Mouse (Mus musculus) intestine, embryonic 15.5 days (tissue): ENCODE measurements at regions not wholly inside any gene's neighbourhood (a gene's known extent, or its start where the extent isn't known, plus 50 kb on each side); places are given as distances from the start of the nearest gene placed in this dataset.

Experiments used
- ATAC-seq: fragments of 200-750 bp; cut with Nextera tagmentation; 2 replicates; pipeline ENCODE4 v1.8.0; 2017; ENCODE audit warnings: moderate TSS enrichment, moderate library complexity
- H3K27ac ChIP-seq: fragments of 300-500 bp; sonication (generic); 2 replicates; pipeline ENCODE4 v1.5.1; 2015; ENCODE audit warnings: mild to moderate bottlenecking, inconsistent platforms
- H3K27me3 ChIP-seq: fragments of 300-500 bp; sonication (generic); replicated peaks from 2 replicates; pipeline ENCODE4 v1.6.1; 2015; ENCODE audit warnings: inconsistent platforms
- H3K36me3 ChIP-seq: fragments of 300-500 bp; sonication (generic); 2 replicates; pipeline ENCODE4 v1.6.1; 2015; ENCODE audit warnings: inconsistent platforms
- H3K4me1 ChIP-seq: fragments of 300-500 bp; sonication (generic); replicated peaks from 2 replicates; pipeline ENCODE4 v1.6.1; 2015; ENCODE audit warnings: inconsistent platforms
- H3K4me2 ChIP-seq: fragments of 300-500 bp; sonication (generic); replicated peaks from 2 replicates; pipeline ENCODE4 v1.6.1; 2015; ENCODE audit warnings: mild to moderate bottlenecking, inconsistent platforms
- H3K4me3 ChIP-seq: fragments of 300-500 bp; sonication (generic); replicated peaks from 2 replicates; pipeline ENCODE4 v1.5.1; 2015; ENCODE audit warnings: inconsistent platforms
- H3K9ac ChIP-seq: fragments of 300-500 bp; sonication (generic); 2 replicates; pipeline ENCODE4 v1.6.1; 2015; ENCODE audit warnings: inconsistent platforms
- H3K9me3 ChIP-seq: fragments of 300-500 bp; sonication (generic); 2 replicates; pipeline ENCODE4 v1.6.1; 2016; ENCODE audit warnings: inconsistent platforms
- WGBS: fragments of 180-500 bp; shearing (Covaris S2); methylation state at CpG from one replicate; pipeline ENCODE4 v1.1.7; 2015; 5-methylcytosine and 5-hydroxymethylcytosine counted together

- Histone ChIP-seq H3K9ac (no peak overlapping the region), H3K4me1 (no peaks in the 10 kb centered on the region), H3K4me2 (peak overlapping the region; percentile 56; the same call in 1 of the 2 replicates), H3K27ac (peak overlapping the region; percentile 71), H3K36me3 (no peaks in the 10 kb centered on the region), H3K4me3 (no peak overlapping the region), H3K9me3 (no peaks in the 10 kb centered on the region), H3K27me3 (peaks cover 5% of the 10 kb centered on the region; the same call in 1 of the 2 replicates)
- peak; percentile 26 for ATAC-seq
- 62% methylated on average over 5 of the region's 5 CpGs for WGBS
Measured at GRCm38 (mm10) chrX:99199669-99200068, 63.7 kb downstream of the Efnb1 start.

DNA sequence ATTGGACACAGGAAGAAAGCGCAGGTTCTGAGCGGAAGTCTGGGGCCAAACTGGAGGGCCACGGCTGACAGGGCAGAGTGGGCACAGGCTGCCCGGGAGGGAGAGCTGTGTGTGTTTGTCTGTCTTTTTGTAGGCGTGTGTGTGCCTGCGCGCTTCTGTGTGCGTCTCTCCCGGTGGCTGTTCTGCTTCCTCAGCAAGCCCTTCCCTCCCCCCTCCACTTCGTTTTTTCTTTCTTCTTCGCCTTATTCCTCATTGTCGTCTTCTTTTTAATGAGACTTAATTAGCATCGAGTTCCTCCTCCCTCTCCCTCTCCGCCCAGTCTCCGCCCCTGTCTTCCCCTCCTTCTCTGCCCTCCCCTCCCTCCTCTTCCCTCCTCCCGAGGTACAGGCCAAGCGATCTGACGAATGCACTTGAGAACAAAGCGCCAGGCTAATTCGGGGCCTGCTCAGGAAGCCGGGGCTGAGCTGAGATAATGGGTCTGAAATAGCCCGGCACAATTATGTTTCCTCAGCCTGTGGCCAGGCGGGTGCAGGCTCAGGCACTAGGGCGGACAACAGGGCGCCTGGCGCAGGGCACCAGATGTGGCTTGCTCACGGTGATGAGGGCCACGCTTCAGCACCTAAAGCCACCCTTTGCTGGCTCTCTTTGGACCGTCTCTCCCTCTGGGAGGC is 63.2 kb downstream of the Efnb1 start:
- H3K9ac ChIP-seq: peak overlapping the region; percentile 32
- H3K27me3 ChIP-seq: peaks cover 8% of the 10 kb centered on the region; the same call in 1 of the 2 replicates
- H3K9me3 ChIP-seq: no peaks in the 10 kb centered on the region
- WGBS: 30% methylated on average over 29 of the region's 29 CpGs
- H3K27ac ChIP-seq: peak overlapping the region; percentile 71
- H3K36me3 ChIP-seq: no peaks in the 10 kb centered on the region
- peak overlapping the region; percentile 18 for H3K4me3 ChIP-seq
- peak; percentile 92 for ATAC-seq
- peak overlapping the region; percentile 56 for H3K4me2 ChIP-seq
- H3K4me1 ChIP-seq: no peaks in the 10 kb centered on the region
